Mouse (Mus musculus) erythroblast, embryonic 14.5 days (primary cell): ENCODE data around the gene Fancc.

Experiments used
- GATA1 ChIP-seq: IDR thresholded peaks from 2 replicates; pipeline ENCODE4 v1.6.1; 2012; ENCODE audit warnings: low read length, inconsistent platforms, mixed read lengths
- TAL1 ChIP-seq: IDR thresholded peaks from 3 replicates; pipeline ENCODE4 v1.6.1; 2012; ENCODE audit warnings: low read length, inconsistent platforms, mixed read lengths

- no peak for TF ChIP-seq TAL1
- TF ChIP-seq GATA1: no peak
Observed at GRCm38 (mm10) chr13:63294359-63295193, 202.5 kb downstream of the Fancc start.
